Mouse (Mus musculus): ENCODE data around the gene Mslnl.

Gene Mslnl

DNA sequence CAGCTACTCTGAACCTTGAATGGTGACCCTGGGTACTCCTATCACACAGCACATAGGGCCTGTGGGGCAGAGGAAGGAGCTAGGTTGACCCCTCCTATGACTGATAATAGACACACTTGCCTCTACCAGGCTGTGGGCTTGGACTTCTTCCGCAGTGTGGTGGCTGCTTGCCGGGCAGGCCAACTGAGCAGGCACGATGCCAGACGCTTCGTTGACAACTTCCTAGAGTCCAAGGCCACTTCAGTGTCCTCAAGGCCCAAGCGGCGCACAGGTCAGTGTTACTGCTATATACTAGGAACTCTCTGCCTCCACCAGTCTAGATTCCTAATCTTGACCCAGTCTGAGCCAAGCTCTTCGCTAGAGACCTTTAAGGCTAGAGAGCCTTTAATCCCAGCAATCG is 8.0 kb downstream of the Mslnl start:
- DNase-seq (ENCODE audit: low read depth, low spot score) = no peak

DNA sequence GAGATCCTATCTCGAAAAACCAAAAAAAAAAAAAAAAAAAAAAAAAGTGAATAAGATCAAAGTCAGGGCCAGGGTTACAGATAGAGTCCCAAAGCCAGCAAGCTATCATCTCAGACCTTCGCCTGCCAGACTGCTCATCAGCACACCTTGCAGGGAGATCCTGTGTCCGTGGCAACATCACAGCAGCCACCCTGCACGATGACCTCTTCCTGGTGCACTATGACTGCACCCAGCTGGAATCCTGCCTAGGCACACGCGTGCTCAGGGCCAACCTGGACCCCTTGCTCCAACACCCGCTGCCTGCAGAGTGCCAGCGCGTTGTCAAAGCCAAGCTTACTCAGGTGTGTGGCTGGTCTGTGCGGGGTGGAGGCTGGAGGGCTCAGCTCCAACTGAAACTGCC is 8.5 kb downstream of the Mslnl start:
- DNase-seq (ENCODE audit: low read depth, low spot score) = no peak

DNA sequence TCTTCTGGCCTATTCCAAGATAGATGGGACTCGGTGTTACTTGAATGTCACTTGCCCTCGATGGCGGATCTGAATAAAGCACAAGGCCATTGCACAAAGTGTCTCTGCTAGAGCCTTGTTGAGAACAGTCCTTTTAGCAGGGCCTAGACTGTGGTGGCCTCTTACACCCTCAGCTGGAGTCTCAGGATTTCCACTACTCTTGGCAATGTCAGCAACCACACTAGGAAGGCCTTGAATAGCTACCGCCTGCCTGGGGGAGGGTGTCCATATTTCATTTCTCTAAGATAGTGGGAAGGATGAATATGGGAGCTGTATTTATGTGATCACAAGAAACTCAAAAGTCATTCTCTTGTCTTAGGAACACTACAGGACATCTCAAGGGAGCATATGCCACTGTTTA is 12.4 kb downstream of the Mslnl start:
- no peak for DNase-seq (ENCODE audit: low read depth, low spot score)

DNA sequence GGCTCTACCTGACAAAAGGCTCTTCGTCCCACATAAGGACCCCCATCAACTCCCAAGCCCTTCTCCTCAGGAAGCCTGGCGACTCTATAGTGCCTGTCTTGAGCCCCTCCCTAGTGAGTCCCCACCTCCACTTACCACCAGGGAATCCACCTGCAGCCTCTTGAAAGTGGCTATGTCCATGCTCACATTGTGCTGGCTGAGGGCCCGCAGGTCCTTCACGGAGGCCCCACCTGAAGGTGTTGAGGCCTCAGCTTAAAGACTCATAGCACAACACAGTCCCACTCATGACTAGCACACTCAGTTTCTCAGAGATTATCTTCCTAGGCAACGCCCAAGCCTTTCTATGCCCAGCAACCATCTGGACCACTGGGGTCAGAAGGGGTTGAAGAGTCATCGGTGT is 13.5 kb downstream of the Mslnl start:
- no peak for DNase-seq (ENCODE audit: low read depth, low spot score)

DNA sequence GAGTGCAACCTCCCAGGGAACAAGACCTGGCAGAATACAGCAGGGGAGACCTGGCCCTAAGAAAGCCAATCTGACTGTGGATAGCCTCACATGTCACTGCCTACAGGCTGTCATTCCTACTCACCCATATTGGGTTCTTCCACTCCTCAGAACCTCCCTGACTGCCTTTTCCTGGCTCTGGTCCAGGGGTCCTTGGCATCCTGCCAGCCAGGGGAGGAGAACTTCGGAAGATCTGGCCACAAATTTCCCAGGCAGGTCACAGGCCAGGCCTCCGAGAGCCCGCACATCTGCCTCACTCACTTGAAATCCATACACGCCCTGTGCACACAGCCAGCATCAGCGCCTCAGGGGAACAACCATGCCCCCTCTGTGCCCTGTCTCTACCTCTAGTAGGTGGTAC is 15.6 kb downstream of the Mslnl start:
- no peak for DNase-seq (ENCODE audit: low read depth, low spot score)

DNA sequence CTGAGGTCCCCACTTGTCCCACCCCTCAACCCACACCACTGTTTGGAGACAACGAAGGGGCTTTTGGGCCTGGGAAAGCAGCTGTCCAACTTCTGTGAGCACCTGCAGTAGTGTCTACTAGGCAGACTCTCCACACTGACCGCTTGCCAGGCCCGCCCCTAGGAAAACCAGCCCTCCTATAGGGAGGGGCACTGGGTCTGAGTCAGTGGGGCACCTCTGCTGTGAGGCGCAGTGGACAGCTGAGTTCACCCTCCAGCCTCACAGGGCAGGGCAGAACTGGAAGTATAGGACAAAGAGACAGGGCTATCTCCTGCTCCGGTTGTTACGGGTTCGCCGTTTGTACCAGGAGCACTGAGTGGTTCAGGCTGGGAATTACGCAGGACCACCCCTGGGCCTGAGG is 18.4 kb downstream of the Mslnl start, which contains the start of gene Msln:
Gene Msln, minus strand, starts transcription at position 138 of the 400 bp plus-strand sequence.
- no peak for DNase-seq (ENCODE audit: low read depth, low spot score)

DNA sequence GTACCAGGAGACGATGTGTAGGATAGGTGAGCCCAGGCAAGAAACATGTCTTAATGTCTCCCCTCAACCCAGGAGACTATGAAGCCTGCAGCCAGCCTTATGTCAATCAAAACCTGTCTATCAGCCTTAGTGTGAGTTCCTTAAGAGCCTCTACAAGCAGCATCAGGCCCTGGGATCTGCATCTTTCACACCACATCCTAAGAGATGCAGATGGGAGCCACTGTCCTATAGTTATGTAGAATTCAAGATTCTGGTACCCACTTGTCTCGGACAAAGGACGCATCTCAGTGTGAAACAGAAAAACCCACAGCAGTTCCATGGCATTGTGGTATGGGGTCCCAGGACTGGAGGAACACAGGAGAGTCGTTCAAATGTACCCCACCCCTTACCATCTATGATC is 19.2 kb downstream of the Mslnl start:
- DNase-seq (ENCODE audit: low read depth, low spot score) = no peak

DNA sequence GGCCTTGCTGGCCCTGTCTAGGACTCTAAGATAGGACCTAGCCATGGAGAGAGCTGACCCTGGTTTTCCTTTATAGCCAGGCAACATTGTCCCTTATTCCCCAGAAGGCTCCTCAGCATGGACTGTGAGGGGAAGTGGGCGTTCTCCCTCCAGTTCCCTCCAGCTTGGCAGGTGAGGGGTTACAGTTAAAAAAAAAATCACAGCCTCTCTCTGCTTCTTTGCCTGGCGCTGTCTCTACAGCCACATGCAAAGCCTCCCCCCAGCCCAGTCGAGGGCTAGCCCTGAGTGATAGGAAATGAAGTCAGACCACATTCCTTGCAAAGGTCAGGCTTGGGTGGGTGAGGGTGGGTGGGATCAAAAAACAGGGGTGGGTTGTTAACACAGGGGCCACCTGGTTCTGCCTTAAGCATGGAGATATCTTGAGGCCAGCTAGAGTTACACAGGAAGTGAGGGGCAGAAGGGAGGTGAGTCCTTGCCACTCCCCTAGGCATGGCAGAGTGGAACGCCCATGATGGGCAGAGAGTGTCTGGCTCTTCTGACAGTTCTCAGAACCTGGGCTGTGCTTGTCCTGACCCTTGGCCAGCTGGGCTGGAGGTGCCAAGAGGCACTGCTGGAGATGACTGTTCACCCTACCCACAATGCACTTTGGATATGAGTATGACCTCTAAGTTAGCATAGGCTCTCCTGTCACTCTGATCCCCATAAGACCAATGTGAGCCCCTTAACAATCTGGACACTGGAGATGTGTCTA is 20.0 kb downstream of the Mslnl start:
- no peak for DNase-seq (ENCODE audit: low read depth, low spot score)

DNA sequence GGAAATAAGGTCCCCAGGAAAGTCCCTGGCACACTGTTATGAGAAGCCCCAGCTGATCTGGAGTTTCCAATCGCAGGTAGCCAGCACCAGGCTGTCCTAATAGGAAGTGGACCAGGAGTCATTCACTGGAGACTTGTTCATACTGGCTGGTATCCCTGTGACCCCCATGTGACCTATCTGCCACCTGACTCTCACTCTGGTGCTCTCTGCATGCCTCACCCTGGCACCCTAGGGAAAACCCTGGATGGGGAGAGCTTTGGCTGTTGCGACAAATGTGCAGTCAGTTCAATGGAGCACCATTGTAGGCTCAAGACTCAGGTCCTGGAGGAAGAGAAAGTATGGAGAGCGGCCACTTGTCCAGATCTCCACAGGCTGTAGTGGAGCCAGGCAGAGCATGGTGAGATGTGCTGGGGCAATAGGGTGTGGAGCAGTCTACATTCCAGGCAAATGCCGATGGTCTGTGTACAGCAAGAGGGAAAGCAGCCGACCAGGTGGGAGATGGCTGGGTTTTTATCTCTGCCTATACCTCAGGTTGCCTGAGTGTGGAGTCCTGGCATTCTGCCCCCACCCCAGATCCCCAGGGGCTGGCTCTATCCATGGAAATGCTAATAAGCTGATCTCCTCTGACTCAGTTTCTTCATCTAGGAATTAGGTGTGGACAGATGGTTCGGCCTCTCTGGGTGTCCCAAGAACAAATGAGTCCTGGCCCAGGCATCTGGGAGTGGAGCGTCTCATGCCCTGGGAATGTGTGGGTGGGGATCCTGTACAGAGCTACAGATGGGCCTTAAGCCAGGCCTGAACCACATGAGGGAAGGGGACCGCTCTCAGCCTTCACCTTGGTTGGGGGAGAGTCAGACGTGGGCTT is 20.8 kb downstream of the Mslnl start:
- DNase-seq (ENCODE audit: low read depth, low spot score) = no peak

DNA sequence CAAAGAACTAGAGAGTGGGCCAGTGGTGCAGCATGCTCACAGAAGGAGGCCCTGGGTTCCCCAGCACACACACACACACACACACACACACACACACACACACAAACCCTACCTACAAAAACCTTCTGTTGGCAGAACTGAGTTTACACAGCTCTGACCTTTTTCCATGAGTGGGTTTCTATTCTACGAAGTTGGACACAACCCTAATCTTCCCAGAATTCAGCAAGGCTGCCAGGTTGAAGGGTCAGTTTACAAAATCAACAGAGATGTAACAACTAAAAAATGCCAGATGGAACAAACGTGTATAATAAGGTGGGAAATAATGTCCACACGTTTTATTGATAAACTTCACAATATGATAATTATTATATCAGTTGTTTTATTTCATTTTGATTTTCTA is 21.8 kb downstream of the Mslnl start:
- no peak for DNase-seq (ENCODE audit: low read depth, low spot score)

DNA sequence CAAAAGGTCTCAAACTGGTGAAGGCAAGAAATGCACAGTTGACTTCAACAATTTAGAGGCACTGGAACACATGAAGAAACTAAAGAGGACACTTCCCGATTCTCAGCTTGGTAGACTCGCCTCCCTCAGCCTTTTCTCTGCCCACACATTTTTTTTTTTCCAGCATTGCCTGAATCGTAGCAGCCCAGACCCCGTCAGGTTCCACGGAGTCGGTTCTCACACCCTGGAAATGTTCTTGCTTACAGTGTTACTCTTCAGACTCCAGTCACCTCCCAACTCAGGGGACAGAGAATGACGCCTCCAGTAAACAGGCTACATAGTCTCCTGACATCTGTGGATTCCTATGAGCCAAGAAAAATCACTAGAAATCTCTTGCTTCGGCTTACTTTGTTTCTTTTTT is 24.3 kb downstream of the Mslnl start:
- DNase-seq (ENCODE audit: low read depth, low spot score) = no peak

DNA sequence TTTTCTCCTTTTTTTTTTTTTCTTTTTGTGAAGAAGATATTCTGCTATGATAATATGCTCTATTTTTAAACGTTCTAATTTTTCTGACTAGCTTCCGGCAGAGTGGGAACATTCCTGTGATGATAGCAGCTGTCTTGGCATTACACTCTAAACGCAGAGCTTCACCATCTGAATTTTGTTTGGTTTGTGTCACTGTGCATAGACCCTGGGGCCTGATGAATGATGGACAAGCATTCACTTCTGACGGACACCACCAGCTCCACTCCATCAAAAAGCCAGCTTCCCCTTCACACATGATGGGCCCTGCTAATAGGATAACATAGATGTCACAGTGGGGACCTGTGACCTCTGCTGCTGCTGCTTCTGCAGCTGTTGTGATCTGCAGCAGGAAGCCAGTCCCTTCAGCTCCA is 25.7 kb downstream of the Mslnl start:
- no peak for DNase-seq (ENCODE audit: low read depth, low spot score)

DNA sequence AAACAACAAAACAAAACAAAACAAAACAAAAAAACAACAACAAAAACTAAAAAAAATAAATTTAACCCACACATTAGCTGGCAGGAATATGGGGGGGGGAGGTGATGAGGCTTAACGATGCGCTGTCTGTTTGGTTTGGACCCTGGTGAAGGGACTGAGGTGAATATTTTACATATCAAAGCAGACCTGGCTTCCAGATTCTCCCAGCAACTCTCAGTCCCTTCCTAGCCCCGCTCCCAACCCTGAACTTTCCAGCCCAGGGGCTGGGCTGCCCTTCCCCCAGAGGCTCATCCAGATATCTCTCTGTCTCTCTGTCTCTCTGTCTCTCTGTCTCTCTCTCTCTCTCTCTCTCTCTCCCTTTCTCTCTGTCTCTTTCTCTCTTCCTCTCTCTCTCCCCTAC is 26.7 kb downstream of the Mslnl start:
- no peak for DNase-seq (ENCODE audit: low read depth, low spot score)

DNA sequence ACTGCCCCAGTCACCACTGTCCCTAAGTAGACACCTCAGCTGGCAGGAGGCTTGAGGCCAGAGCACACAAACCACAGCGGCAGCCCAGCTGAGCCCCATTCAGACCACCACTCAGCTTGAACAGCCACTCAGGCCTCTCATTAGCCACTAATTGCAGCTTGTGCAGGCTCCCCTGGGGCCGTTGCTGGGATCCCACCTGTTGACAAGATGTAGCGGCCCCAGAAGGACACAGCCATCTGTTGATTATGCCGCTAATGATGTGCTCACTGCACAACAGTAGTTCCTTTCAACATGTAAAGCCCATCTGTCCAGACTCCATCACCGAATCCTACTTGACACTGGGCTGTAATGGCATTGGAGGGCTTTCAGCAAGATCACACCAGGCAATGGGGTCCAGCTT is 30.0 kb downstream of the Mslnl start:
- DNase-seq (ENCODE audit: low read depth, low spot score) = no peak

DNA sequence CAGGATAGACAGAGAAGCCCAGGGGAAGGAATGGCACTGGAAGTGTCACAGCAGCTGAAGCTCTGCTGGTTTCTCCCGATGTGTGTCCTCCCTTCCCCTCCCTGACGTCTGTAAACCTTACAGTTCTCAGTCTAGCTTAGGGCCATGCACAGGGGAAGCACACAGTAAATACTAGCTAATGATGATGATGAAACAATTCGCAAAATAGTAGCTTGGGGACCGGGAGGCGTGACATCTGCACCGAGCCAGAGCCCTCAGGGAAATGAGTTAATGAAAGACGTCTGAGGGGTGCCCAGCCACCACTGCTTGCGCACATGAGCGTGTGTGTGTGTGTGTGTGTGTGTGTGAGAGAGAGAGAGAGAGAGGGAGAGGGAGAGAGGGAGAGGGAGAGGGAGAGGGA is 33.5 kb downstream of the Mslnl start:
- DNase-seq (ENCODE audit: low read depth, low spot score) = no peak

DNA sequence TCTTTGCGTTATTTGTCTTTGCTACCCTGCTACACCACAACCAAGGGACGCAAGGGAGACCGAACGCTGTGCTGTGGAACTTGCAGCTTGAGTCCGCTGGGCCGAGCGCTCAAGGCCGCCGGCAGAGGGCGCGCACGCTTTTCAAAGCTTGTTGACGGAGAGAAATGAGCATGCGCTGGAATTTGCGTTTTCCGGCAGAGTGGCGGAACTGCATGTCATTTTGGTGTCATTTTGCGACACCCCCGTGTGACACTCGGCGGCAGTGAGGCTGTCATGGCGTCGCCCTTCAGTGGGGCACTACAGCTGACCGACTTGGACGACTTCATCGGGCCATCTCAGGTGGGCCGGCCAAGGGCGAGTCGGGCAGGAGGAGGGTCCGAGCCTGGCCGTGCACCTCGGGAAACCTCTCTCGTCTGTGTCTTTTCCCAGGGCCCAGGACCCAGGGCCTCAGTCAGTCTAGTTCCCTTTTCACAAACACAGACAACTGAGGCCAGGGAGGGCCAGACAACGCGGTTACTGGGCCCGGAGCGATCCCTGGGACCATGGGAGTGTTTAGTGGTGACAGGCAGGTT is 37.8 kb downstream of the Mslnl start, which contains the start of gene Narfl:
Gene Narfl, plus strand, starts transcription at position 228 of the 572 bp plus-strand sequence.
- DNase-seq (ENCODE audit: low read depth, low spot score) = peak; percentile 98

DNA sequence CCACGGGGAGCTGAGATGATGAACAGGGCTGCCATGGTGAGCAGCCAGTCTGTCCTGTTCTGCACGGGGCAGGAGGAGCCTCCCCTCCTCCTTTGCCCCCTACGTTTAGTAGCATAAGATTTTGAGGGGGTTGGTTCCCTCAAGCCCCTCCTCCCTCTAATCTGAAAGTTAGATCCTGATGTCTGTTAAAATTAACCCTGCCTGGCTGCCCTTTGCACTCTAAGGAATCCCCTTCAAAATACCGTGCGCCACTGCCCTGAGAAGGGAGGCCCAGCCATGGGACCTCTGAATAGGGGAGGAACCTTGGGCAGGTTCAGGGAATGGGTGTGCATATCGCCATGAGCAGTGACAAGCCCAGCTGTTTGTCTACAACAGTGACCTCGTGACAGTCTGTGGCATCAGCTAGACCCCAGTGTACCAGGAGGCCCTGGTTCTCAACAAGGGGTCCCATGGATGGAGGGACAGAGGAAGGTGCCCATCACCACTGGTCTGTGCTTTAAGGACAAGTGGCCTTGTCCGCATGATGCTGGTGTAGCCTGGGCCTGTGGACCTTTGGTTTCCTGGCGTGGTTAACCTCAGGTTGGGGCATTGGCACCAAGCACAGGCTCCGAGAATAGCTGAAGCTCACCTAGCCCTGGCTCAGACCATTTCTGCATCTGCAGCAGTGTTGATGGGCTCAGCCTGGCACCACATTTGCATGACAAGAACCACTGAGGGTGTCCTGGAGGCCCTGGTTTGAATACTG is 39.6 kb downstream of the Mslnl start:
- no peak for DNase-seq (ENCODE audit: low read depth, low spot score)

DNA sequence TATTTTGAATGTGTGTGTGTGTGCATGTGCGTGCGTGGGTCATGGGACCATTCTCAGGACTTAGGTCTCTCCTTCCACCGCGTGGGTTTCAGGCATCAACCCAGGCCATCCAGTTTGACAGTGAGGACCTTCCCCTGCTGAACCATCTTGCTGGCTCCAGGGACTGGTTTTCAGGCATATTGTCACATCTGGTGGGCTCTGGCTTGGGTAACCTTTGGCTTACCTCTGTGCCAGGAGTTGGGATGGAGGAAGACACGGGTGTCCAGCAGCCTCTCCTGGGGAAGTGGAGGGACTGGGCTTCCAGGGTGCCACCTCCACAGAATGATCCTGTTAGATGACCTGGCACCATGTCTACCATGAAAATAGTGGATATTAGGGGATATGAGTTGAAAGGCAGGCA is 42.1 kb downstream of the Mslnl start:
- DNase-seq (ENCODE audit: low read depth, low spot score) = no peak

DNA sequence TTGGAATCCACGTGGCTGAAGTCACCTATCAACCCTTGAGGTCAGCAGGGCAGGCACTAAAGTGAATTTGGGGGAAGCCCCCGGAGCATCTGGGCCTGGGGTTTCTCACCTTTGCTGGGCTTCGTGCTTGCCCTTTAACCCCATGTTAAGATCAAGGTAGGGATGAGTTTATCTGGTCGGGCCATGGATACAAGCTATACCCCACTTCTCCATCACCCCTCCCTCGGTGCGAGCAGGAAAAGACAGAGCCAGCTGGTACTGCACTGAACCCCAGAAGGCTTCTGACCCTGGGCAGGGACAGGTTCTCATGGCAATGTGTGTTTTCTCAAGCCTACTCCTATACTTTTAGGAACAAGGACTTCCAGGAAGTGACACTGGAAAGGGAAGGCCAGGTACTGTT is 45.5 kb downstream of the Mslnl start:
- no peak for DNase-seq (ENCODE audit: low read depth, low spot score)

DNA sequence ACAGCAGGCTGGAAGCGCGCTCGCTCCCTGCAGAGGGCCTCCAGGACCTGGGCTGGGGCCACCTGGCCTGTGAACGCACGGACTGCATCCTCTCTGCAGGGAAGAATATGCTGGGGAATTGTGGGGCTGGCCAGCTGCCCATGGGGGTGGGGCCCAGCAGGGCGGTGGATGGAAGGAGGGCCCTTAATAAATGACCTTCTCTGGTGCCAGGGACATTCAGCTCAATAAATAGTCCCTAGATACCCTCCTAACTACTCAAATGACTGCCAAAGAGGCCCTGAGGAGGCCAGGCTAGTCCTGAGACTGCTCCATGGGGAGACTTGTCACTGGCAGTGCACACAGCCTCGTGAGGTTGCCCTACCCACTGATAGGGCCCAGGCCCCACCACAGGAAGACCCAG is 47.2 kb downstream of the Mslnl start:
- DNase-seq (ENCODE audit: low read depth, low spot score) = no peak

DNA sequence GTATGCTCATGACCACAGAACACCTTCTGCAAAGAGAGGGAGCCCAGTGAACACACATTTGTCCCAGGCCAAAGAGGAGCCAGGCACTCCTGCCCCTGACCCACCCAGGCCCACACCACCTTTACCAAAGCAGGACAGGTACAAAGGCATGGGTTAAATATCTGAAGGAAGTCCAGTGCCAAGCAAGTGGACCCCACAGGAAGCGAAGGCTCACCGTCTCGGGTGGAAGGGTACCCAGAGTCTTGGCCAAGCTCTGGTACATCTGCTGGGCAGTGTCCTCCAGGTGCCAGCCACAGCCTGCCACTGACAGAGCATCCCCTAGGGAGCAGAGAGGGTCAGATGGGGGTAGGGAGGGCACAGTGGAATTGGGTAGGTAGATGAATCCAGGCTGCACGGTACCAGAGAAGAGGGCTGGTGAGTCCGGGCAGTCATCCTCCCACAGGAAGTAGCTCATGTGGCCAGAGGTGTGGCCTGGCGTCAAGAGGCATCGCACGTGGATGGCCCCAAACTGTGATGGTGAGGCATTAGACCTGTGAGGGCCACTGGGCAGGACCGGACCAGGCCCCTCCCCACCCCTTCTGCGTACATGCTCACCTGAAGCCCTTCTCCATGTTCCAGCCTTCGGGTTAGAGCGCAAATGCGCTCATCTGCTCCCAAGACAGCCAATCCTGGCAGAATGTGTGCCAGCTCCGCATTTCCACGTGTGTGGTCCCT is 48.2 kb downstream of the Mslnl start:
- no peak for DNase-seq (ENCODE audit: low read depth, low spot score)
